Mouse (Mus musculus): ENCODE data around the gene Klf17.

- TF ChIP-seq GATA1 (IDR thresholded peaks at IDR 0.05; ENCODE audit: borderline replicate concordance, low read length): no peak
- no peak for TF ChIP-seq FLI1 (IDR thresholded peaks at IDR 0.05; ENCODE audit: low read length)
These were observed 53.1 kb downstream of the Klf17 start for GRCm38 (mm10) chr4:117712314-117712713.

Measured in megakaryocyte, embryonic 14.5 days (primary cell).